7 mouse cellular contexts compared by ENCODE assay signal in the genomic region with DNA sequence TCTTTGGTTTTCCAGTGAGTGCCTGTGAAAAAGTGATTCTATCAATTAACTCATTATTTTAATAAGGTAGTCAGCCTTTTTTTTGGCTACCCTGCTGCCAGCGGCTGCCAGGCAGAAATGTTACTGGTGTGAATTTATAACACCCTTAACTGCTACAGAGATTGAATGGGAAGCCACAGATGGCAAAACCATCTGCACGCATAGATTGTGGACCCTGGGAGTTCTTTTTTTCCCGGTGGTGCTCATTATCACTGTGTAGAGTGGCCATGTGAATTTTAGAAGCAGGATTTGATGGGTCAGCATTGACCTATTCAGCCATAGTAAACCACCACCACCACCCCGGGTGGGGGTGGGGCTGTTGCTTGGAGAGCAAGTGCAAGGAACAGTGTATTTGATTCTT. TPM values are rescaled to one million over a fixed set of nuclear protein-coding genes. Genes with fewer than 3 reads are reported as not detected.
DNase-seq lines count a peak whose midpoint lies in the region; ATAC-seq and TF ChIP-seq lines count a peak whose summit lies in the region.

No protein-coding gene starts in this region.

- TF ChIP-seq CTCF in lung, adult 2 months (IDR thresholded peaks at IDR 0.05; ENCODE audit: insufficient read depth, low read length): no peak

- peak overlapping the region; percentile 29 for H3K4me3 ChIP-seq in lung, adult 2 months (replicated peaks; ENCODE audit: extremely low read depth, low read depth, low read length)
- H3K4me3 ChIP-seq in hindbrain, embryonic 11.5 days (ENCODE audit: low read depth, low read length): peak overlapping the region; percentile 97
- peak overlapping the region; percentile 82 for H3K4me3 ChIP-seq in liver, embryonic 12.5 days

- H3K9ac ChIP-seq in hindbrain, embryonic 11.5 days (ENCODE audit: low read depth, low read length): peak overlapping the region; percentile 86
- peak overlapping the region; percentile 86 for H3K9ac ChIP-seq in liver, embryonic 12.5 days

- H3K4me2 ChIP-seq in hindbrain, embryonic 11.5 days (replicated peaks; ENCODE audit: low read depth, low read length): peak overlapping the region; percentile 74
- H3K4me2 ChIP-seq in liver, embryonic 12.5 days: peak overlapping the region; percentile 69

- H3K4me1 ChIP-seq in lung, adult 2 months (ENCODE audit: control insufficient read depth, insufficient read depth, low read length): peaks cover 6% of the 10 kb centered on the region; the same call in 1 of the 2 replicates
- peaks cover 5% of the 10 kb centered on the region for H3K4me1 ChIP-seq in hindbrain, embryonic 11.5 days (replicated peaks; ENCODE audit: control insufficient read depth, insufficient read depth, low read length)
- H3K4me1 ChIP-seq in liver, embryonic 12.5 days: peaks cover 31% of the 10 kb centered on the region

- no peak for DNase-seq in lung, adult 2 months
- no peak for DNase-seq in lung, postnatal 36 days
- DNase-seq in brain, embryonic 18.5 days (ENCODE audit: low read depth, low spot score): peak; percentile 47
- peak; percentile 20 for DNase-seq in hindbrain, embryonic 11.5 days (ENCODE audit: low spot score)
- no peak for DNase-seq in urinary bladder, postnatal 14 days (ENCODE audit: low spot score)
- no peak for DNase-seq in adrenal gland, adult 18-20 months (ENCODE audit: low spot score in 2 of 2)

- no peaks in the 10 kb centered on the region for H3K27me3 ChIP-seq in hindbrain, embryonic 11.5 days (ENCODE audit: control insufficient read depth, insufficient read depth, low read length)
- 0 out of 2 replicates have a peak, but pooled peaks cover 5% of the 10 kb centered on the region for H3K27me3 ChIP-seq in liver, embryonic 12.5 days (replicated peaks)

- no peak for TF ChIP-seq POLR2A in lung, adult 2 months (IDR thresholded peaks at IDR 0.05; ENCODE audit: borderline replicate concordance, extremely low read depth, low read depth, low read length)

- no peak for ATAC-seq in hindbrain, embryonic 11.5 days (ENCODE audit: low FRiP score)
- ATAC-seq in liver, embryonic 12.5 days: no peak

- WGBS in lung, adult 2 months: 5% methylated on average over 4 of the region's 4 CpGs
- WGBS in hindbrain, embryonic 11.5 days: 19% methylated on average over 4 of the region's 4 CpGs
- WGBS in liver, embryonic 12.5 days (ENCODE audit: insufficient replicate concordance): 14% methylated on average over 4 of the region's 4 CpGs

- no peak overlapping the region for H3K27ac ChIP-seq in hindbrain, embryonic 11.5 days (ENCODE audit: low read depth, low read length)
- peak overlapping the region; percentile 1; the same call in 1 of the 2 replicates for H3K27ac ChIP-seq in liver, embryonic 12.5 days

- no peaks in the 10 kb centered on the region for H3K9me3 ChIP-seq in hindbrain, embryonic 11.5 days (ENCODE audit: control insufficient read depth, low read length)
- H3K9me3 ChIP-seq in liver, embryonic 12.5 days (replicated peaks): no peaks in the 10 kb centered on the region

- H3K36me3 ChIP-seq in hindbrain, embryonic 11.5 days (ENCODE audit: control insufficient read depth, insufficient read depth, low read length): peaks cover 5% of the 10 kb centered on the region; the same call in 1 of the 2 replicates
- H3K36me3 ChIP-seq in liver, embryonic 12.5 days: peaks cover 34% of the 10 kb centered on the region

RNA-seq across cellular contexts. Expression of a gene that starts 1.0 kb away (rescaled TPM):
- 55.2 and 76.8 TPM in 2 replicates for polyA plus RNA-seq in lung, adult 2 months (2012; rRNA removed)
- 545 and 570 TPM in 2 replicates for polyA plus RNA-seq in hindbrain, embryonic 11.5 days (2014; fragmentation: Nextera tagmentation; extraction: Ambion mirVana)
- 309 and 312 TPM in 2 replicates for polyA plus RNA-seq in liver, embryonic 12.5 days (2016; fragmentation: Nextera tagmentation; extraction: Ambion mirVana)
- total RNA-seq in adrenal gland, adult 18-20 months (2021): 100 to 1,000 TPM; 175 to 178 TPM

Comparison
In these comparisons a context has a peak if more than half of its experiments do, and no peak if none do; other contexts are left out.
1. DNase-seq: peak in brain, embryonic 18.5 days (single experiment) and hindbrain, embryonic 11.5 days (single experiment); none in lung, adult 2 months (single experiment), lung, postnatal 36 days (single experiment), urinary bladder, postnatal 14 days (single experiment) and adrenal gland, adult 18-20 months (0 of 2).
2. H3K4me3 ChIP-seq: peak in every context shown above with its lines; median percentile 97 in hindbrain, embryonic 11.5 days; 82 in liver, embryonic 12.5 days; 29 in lung, adult 2 months.